Mouse (Mus musculus) kidney, adult 9 months (tissue): Measurements from ENCODE around the gene Hcls1.

ENCODE experiments used
- DNase-seq: peaks from one replicate; pipeline ENCODE4 v3.0.0; 2022

Gene Hcls1

GRCm38 (mm10) chr16:36989999-36990625, 55.3 kb downstream of the Hcls1 start, which contains the start of gene Fbxo40:
Gene Fbxo40 (minus strand): TSS chr16:36990467.
- DNase-seq = peak; percentile 67

DNA sequence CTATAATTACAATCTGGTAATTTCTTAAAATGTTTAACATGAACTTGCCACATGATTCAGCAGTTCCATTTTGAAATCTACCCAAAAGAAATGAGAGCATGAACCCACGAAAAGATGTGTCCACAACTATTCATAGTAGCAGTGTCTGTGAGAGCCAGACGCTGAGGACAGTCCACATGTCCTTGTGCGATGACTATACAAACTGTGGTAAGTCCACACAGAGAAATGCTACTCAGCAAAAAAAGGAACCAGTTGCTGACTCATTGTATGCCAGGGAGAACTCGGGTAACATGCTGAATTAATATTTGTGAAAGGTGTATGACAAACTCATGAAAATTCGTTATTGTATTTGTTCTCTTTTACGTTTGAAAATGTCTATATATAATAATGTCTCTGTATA, 62.9 kb downstream of the Hcls1 start:
- no peak for DNase-seq

DNA sequence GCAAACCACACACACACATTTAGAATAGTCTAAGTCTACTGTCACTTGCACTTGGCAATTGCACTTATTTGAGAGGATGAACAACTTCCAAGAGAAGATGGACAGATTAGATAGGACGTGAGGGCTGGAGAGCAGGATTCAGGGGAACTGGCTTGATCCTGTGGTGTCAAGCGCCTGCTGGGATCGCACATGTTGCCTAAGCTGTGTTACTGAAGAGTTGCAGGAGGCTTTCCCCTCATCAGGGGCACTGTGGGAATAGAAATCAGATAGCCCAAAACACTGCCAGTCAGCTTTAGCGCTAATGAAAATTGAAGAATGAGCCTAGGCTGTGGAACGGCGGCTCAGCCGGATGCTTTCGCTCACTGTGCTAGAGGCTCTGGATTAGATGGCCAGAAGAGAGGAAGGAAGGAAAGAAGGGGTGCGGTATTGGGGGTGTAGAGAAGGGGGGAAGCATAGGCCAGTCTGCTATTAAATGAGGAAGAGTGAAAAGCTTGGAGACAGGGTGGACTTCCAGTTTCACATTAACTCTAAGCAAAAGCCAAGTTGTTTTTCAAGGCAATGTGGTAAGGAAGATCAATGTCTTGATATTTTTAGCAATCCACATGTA, 64.7 kb downstream of the Hcls1 start:
- no peak for DNase-seq

- no peak for DNase-seq
Observed at GRCm38 (mm10) chr16:37009262-37009661, 74.5 kb downstream of the Hcls1 start.

- DNase-seq = peak; percentile 80
Observed at GRCm38 (mm10) chr16:37010370-37010769, 75.6 kb downstream of the Hcls1 start.

DNA sequence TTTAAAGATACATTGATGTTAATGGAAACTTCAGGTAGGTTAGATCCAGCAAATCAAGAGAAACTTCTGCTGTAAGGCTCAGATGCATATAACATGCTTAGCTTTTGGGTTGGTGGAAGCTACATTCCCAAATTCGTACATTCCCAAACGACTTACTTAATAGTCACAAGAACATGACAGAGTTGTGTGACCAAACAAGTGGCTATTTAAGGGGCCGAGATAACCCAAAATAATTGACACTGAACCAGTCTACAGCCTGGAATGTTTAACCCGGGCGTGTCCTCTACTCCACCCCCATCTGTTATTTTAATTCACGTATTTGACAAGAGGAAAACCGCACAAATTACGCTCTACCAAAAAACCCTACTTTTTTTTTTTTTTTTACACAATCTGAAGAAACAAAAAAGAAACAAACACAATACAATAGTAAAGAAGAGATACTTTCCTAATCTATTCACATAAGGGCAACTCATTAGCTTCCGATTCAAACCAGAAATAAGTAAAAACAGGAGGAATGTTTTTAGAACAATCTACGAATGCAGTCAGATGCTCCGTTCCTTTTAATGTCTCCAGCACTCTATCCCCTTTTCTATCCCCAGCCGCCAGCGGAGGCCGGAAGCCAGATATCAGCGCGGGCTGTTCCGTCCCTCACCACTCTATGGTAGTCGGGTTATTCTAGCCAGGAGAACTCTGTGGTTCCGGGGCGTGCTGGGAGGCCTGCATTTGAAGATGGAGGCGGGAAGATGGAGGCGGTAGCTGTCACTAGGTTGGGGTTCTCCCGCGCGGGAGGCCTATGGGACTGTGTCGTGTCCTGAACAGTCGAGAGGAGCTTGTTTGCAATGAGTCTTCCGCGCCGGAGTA, 76.5 kb downstream of the Hcls1 start, which contains the start of gene Polq:
Gene Polq (plus strand): TSS at position 726 of the 861 bp plus-strand sequence.
- DNase-seq = peak; percentile 96

DNA sequence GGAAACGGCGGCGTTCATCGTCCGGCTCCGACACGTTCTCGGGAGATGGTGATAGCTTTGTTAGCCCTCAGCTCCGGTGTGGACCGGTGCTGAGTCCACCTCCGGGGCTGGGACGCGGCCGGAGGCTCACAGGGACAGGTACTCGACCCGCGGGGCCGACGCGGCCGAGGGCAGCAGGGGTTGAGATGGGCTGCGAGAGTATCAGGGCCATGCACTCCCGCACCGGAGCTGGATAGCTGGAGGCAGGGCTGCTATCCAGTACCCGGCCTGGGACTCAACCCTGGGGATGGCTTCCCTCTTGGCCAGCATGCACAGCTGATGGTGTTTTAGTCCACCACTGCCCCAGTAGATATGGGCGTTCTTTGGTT, 77.1 kb downstream of the Hcls1 start:
- DNase-seq = no peak

DNA sequence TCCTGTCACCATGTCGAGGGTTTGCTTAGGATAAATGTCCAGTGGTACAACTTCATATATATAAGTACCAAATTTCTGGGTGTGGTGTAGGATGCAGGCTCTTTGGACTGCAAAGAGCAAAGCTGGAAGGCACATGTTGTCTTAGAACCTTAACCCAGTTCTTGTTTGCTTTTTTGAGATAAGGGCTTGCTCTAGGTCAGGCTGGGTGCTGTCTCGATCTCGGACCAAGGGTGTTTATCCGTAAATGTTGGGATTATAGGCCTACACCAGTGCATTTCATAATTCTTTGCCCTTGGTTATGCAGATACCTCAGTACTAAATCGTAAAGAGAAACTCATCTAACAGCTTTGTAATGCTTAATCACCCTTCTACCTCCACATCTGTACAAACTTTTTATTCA, 77.6 kb downstream of the Hcls1 start:
- DNase-seq = no peak
